Mouse (Mus musculus) erythroblast, embryonic 14.5 days (primary cell): Measurements from ENCODE around the gene Gxylt2. TPM values are rescaled to one million over a fixed set of nuclear protein-coding genes. Genes with fewer than 3 reads are reported as not detected.

Experiments
- H3K27me3 ChIP-seq: 2 replicates; pipeline ENCODE4 v1.6.1; 2012; ENCODE audit warnings: inconsistent platforms; ENCODE audit not compliant: control insufficient read depth
- H3K36me3 ChIP-seq: 2 replicates; pipeline ENCODE4 v1.6.1; 2012; ENCODE audit warnings: mild to moderate bottlenecking, inconsistent platforms; ENCODE audit not compliant: control insufficient read depth
- H3K4me1 ChIP-seq: 2 replicates; pipeline ENCODE4 v1.6.1; 2012; ENCODE audit warnings: inconsistent platforms; ENCODE audit not compliant: control insufficient read depth
- H3K4me3 ChIP-seq: replicated peaks from 2 replicates; pipeline ENCODE3; 2012; ENCODE audit warnings: moderate library complexity, mild to moderate bottlenecking, inconsistent platforms
- H3K9me3 ChIP-seq: 2 replicates; pipeline ENCODE4 v1.6.1; 2012; ENCODE audit warnings: low read length, inconsistent platforms, mixed read lengths; ENCODE audit not compliant: control insufficient read depth
- GATA1 ChIP-seq: IDR thresholded peaks from 2 replicates; pipeline ENCODE4 v1.6.1; 2012; ENCODE audit warnings: low read length, inconsistent platforms, mixed read lengths
- TAL1 ChIP-seq: IDR thresholded peaks from 3 replicates; pipeline ENCODE4 v1.6.1; 2012; ENCODE audit warnings: low read length, inconsistent platforms, mixed read lengths
- polyA plus RNA-seq: library from polyadenylated mRNA; stranded (reverse); fragments of >175 nt; gene quantifications from 2 replicates; pipeline ENCODE4 v1.2.3, GENCODE M21; 2012

Gene Gxylt2
- polyA plus RNA-seq, 1 experiment = not detected

DNA sequence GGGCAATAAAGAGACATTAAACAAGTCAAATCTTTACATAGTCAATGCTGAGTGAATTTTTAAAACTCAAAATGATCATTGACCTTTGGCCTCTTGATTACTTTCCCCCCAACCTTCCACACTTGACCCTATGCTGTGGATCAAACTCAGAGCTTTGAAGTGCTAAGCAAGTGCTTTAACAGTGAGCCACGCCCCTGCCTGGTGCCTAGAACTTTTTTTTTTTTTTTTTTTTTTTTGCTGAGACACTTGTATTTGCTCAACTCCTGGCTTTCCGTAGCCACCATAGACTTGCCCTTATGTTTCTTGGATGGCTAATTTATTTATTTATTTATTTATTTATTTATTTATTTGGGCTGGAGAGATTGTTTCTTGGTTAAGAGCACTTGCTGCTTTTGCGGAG, 98.7 kb downstream of the Gxylt2 start:
- Histone ChIP-seq H3K27me3 (no peaks in the 10 kb centered on the region), H3K36me3 (no peaks in the 10 kb centered on the region), H3K9me3 (no peaks in the 10 kb centered on the region), H3K4me3 (no peak overlapping the region), H3K4me1 (no peaks in the 10 kb centered on the region)
- no peak for TF ChIP-seq TAL1
- no peak for TF ChIP-seq GATA1

DNA sequence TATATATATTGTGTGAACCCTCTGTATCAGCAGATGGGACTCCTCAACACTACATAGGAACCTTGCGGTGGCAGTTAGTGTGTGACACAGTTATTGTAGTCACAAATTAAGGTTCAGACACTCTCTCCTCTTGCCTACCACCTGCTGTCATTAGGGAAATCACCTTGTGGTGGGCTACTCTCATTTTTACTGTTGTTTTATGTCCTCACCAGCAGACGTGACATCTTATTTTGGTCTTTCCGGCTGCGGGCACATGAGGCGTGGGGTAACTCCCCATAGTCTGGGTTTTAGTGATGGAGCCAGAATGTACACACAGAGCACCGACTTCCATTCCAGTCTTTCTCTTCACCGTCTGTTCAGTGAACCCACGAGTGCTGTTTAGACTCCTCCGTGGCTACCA, 102.7 kb downstream of the Gxylt2 start:
- Histone ChIP-seq H3K36me3 (no peaks in the 10 kb centered on the region), H3K4me1 (no peaks in the 10 kb centered on the region), H3K9me3 (no peaks in the 10 kb centered on the region), H3K4me3 (no peak overlapping the region), H3K27me3 (no peaks in the 10 kb centered on the region)
- TF ChIP-seq GATA1 (no peak), TAL1 (no peak)

DNA sequence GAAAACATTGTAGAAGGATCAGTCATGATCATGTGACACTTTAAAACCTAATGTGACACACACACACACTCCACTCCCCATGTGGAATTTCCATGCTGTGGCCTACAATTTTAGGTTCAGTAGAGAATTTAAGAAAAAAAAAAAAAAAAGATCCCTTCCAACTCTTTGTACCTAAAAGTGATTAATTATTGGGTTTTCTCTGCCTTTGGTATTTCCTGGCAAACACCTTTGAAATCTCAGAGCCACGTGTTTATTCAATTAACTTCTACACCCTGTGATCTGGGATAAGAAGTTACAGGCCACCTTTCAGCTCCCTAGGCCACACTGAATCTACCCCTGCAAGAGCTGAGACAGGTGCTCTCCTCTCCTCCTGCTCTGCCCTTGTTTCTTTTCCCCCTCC, 103.2 kb downstream of the Gxylt2 start:
- no peaks in the 10 kb centered on the region for H3K27me3 ChIP-seq
- no peaks in the 10 kb centered on the region for H3K9me3 ChIP-seq
- TF ChIP-seq GATA1 = no peak
- no peak for TF ChIP-seq TAL1
- no peaks in the 10 kb centered on the region for H3K4me1 ChIP-seq
- H3K36me3 ChIP-seq = no peaks in the 10 kb centered on the region
- H3K4me3 ChIP-seq = no peak overlapping the region

DNA sequence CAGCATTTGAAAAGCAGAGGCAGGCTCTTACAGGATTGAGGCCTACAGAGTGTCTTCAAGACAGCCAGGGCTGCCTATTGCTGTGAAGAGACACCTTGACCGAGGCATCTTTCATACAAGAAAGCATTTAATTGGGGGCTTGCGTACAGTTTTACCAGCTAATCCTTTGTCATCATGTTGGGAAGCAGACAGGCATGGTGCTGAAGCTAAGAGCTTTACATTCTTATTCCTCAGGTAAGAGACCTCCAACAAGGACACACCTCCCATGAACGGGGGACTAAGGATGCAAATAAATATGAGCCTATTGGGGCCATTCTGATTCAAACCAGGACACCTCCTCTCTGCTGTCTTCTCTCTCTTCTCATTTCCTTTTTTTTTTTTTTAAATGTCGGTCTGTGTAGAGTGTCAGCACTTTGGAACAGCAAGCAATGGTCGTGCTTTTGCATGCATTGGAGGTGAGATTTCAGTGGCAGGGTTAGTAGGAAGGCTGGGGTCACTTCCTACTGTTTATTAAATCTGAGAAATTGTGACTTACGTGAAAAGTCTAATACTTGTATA, 103.8 kb downstream of the Gxylt2 start:
- Histone ChIP-seq H3K4me3 (no peak overlapping the region), H3K27me3 (no peaks in the 10 kb centered on the region), H3K4me1 (no peaks in the 10 kb centered on the region), H3K9me3 (no peaks in the 10 kb centered on the region), H3K36me3 (no peaks in the 10 kb centered on the region)
- no peak for TF ChIP-seq TAL1
- TF ChIP-seq GATA1 = no peak

DNA sequence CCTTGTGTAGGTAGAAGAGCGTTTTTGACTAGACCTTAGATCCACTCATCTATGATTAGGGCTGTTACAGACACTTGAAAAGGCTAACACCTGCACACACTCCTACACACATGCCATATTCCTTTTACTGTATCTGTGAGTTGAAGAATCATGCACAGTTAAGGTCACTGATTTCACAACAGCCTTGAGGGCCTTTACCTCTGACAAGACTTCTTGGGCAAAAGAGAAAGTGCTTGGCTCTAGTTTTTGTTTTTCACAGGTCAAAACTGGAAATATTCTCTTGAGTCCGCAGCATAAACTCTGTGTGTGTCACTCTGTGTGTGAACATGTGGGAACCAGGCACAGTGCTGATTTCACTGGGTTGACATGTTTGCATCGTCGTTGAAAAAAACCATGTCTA, 105.6 kb downstream of the Gxylt2 start:
- no peaks in the 10 kb centered on the region for H3K36me3 ChIP-seq
- no peaks in the 10 kb centered on the region for H3K9me3 ChIP-seq
- H3K27me3 ChIP-seq = no peaks in the 10 kb centered on the region
- TF ChIP-seq GATA1 (no peak), TAL1 (no peak)
- H3K4me3 ChIP-seq = no peak overlapping the region
- H3K4me1 ChIP-seq = no peaks in the 10 kb centered on the region

DNA sequence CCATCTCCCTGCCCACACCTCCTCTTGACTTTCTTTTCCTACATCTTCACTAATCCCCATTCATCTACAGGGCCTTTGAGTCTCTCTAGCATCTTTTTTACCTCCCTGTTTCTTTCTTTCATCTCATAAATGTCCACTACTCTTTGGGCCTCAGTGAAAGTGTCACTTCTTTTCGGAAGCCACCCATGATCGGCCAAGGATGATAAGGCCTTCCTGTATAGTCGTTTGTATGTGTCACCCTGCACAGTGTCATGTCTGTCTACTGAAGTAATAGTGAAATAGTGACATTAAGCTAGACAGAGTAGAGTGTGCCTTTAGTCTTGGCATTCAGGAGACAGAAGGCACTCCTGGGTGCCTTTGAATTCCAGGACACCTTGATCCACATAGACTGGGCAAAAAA, 107.2 kb downstream of the Gxylt2 start:
- Histone ChIP-seq H3K27me3 (no peaks in the 10 kb centered on the region), H3K4me3 (no peak overlapping the region), H3K36me3 (no peaks in the 10 kb centered on the region), H3K4me1 (no peaks in the 10 kb centered on the region), H3K9me3 (no peaks in the 10 kb centered on the region)
- TF ChIP-seq GATA1 = no peak
- TF ChIP-seq TAL1 = no peak

DNA sequence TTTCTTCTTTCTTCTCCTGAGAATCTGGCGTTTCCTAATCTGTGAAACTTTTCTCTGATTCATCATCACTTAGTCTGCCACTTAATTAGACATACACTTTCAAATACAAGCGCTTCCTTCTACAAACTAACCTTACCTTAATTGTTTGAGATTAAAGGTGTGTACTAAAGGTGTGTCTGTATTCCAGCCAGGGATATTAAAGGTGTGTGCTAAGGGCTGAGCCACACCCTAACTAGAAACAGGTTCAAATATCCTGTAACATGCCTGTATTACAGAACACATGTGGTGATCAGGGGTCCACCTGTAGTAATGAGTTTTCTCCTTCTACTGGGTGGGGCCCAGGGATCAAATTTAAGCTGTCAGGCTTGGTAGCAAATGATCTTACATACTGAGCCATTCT, 116.8 kb downstream of the Gxylt2 start:
- Histone ChIP-seq H3K27me3 (no peaks in the 10 kb centered on the region), H3K36me3 (no peaks in the 10 kb centered on the region), H3K4me3 (no peak overlapping the region), H3K4me1 (no peaks in the 10 kb centered on the region), H3K9me3 (no peaks in the 10 kb centered on the region)
- TF ChIP-seq GATA1 (no peak), TAL1 (no peak)

DNA sequence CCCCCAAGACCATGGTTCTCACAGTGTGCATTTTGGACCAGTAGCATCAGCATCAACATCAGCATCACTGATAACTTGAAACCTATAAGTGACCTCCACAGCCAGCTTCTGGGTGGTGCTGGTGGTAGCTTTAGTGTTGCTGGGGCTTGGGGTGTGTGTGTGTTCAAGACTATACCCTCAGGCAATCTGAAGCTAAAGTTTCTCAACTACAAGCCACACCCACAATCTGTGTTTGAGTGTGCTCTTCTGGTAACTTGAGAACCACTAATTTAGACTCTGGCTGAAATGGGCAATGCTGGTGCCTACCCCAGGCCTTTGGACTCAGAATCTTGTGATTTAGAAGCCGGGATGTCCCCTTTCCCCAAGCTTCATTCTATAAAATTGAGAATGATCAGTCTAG, 118.8 kb downstream of the Gxylt2 start:
- Histone ChIP-seq H3K4me3 (no peak overlapping the region), H3K36me3 (no peaks in the 10 kb centered on the region), H3K4me1 (no peaks in the 10 kb centered on the region), H3K27me3 (no peaks in the 10 kb centered on the region), H3K9me3 (no peaks in the 10 kb centered on the region)
- TF ChIP-seq GATA1 = no peak

DNA sequence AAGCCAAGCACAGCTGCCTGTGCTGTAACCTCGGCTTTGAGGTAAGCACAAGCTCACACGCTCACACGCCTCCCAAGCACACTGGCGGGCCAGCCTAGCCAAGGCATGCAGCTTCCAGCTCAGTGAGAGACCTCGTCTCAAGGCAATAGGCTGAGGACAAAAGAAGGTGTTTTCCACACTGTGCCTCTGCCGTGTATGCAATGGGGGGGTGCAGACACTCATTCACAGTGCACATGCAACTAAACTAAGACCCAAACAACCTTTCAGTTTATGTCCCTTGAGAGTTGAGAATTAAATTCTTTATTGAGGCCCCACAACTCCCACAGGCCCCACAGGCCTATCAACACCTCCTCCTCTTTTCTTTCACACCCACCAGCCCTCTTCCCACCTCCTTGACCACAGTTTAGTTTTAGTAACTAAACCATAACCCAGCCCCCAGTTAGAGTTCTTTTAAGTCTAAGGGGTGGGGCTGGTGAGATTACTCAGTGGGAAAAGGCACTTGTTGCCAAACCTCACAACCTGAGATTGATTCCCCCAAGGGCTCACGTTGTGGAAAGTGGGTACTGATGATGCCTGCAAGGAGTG, 119.9 kb downstream of the Gxylt2 start:
- no peak for TF ChIP-seq GATA1
- no peak for TF ChIP-seq TAL1
- Histone ChIP-seq H3K4me3 (no peak overlapping the region), H3K27me3 (no peaks in the 10 kb centered on the region), H3K9me3 (no peaks in the 10 kb centered on the region), H3K4me1 (no peaks in the 10 kb centered on the region), H3K36me3 (no peaks in the 10 kb centered on the region)

DNA sequence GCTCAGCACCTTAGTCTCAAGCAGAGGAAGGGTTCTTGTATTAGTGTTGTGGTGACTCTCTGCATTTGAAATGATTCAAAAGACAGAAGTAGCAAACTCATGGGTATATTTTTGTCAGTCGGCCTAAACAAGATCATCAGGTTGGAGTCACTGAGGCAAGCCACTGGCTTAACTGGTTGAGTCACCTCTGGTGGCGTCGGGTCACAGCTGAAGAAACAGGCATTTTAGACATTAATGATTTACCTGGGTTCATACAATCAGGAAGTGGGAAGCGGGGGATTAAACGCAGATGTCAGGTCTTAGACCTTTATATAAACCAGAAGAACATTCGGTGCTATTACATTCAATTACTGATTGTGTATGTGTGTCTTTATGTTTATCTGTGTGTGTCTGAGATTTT, 121.5 kb downstream of the Gxylt2 start:
- Histone ChIP-seq H3K36me3 (no peaks in the 10 kb centered on the region), H3K9me3 (no peaks in the 10 kb centered on the region), H3K4me3 (no peak overlapping the region), H3K4me1 (peaks cover 1% of the 10 kb centered on the region), H3K27me3 (no peaks in the 10 kb centered on the region)
- TF ChIP-seq GATA1 = no peak
- TF ChIP-seq TAL1 = no peak
